26 mouse cellular contexts compared by ENCODE assay signal in the genomic region with DNA sequence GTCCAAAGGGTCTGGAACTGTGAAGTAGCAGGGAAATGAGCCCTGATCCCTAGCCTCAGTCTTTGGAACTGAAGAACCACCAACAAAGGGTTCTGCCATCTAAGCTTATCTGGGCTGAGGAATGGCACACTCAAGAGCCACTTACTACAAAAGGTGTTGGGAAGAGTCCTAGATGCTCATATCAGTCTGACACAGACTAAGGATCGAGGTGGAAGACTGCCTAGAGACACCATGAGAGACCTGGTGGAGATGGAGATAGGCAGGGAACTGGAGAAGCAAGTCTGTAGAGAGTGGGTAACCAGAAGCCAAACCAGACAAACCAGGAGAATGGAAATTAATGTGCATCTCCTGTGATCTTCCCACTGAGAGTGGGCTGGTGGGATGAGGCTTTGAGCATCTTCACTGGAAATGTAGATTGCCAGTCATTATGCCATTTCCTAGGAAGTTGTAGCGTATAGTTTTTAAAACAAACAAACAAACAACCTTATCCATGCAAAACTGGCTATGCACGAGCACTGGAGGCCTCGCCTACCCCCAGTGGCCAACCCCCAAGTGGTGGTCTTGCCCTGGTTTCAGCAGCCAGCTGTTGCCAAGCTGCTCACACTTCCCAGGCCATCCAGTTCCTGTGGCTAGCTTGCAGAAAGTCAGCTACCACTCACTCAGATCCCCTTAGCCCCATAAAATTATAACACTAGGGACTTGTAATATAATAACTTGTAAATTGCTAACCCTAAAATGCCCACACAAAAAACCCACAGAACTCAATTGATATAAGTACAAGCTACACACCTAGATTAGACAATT.
"Had no signal": no experiment of that assay in that cellular context is flagged by ENCODE, and none has a peak within 500 bp of the region (broad histone marks: within the 10 kb centered on the region; RNA-seq: fewer than 3 reads in every experiment).

No protein-coding gene starts in this region.

- DNase-seq: gastrocnemius, postnatal 14 days; gastrocnemius, postnatal 36 days; heart, adult 2 months; heart, postnatal 14 days; heart, postnatal 36 days; kidney, adult 18-20 months; kidney, adult 8-10 months; kidney, postnatal 14 days; kidney, postnatal 36 days; liver; liver, embryonic 13.5 days had no signal

- H3K9me3 ChIP-seq: heart, embryonic 13.5 days; heart, embryonic 15.5 days; hindbrain, embryonic 10.5 days; hindbrain, embryonic 12.5 days; intestine, embryonic 15.5 days; limb, embryonic 10.5 days; limb, embryonic 12.5 days; liver, embryonic 13.5 days had no signal

- H3K9ac ChIP-seq: heart, embryonic 13.5 days; heart, embryonic 15.5 days; hindbrain, embryonic 12.5 days; hindbrain, embryonic 14.5 days; intestine, embryonic 15.5 days; limb, embryonic 12.5 days; liver, embryonic 13.5 days had no signal

- H3K36me3 ChIP-seq: heart, embryonic 13.5 days; heart, embryonic 15.5 days; hindbrain, embryonic 10.5 days; hindbrain, embryonic 12.5 days; intestine, embryonic 15.5 days; limb, embryonic 10.5 days; limb, embryonic 12.5 days; liver, embryonic 13.5 days had no signal

- ATAC-seq: hindbrain, embryonic 16.5 days; inflammation-experienced regulatory T-cells, adult 6 months; intestine, embryonic 15.5 days; intestine, postnatal 0 days had no signal

- H3K4me3 ChIP-seq: heart, adult 2 months; heart, embryonic 13.5 days; heart, embryonic 15.5 days; hindbrain, embryonic 10.5 days; hindbrain, embryonic 12.5 days; intestine, embryonic 15.5 days; left cerebral cortex, adult 2 months; limb, embryonic 10.5 days; limb, embryonic 12.5 days; liver, embryonic 13.5 days had no signal

- H3K4me1 ChIP-seq: heart, embryonic 13.5 days; heart, embryonic 15.5 days; intestine, embryonic 15.5 days; limb, embryonic 10.5 days; limb, embryonic 12.5 days; liver, embryonic 13.5 days had no signal

- H3K4me2 ChIP-seq: heart, embryonic 11.5 days; heart, embryonic 13.5 days; heart, embryonic 15.5 days; hindbrain, embryonic 12.5 days; hindbrain, embryonic 14.5 days; intestine, embryonic 15.5 days; limb, embryonic 12.5 days; liver, embryonic 11.5 days; liver, embryonic 13.5 days had no signal

- H3K27me3 ChIP-seq: heart, embryonic 13.5 days; heart, embryonic 15.5 days; hindbrain, embryonic 12.5 days; intestine, embryonic 15.5 days; limb, embryonic 12.5 days; liver, embryonic 13.5 days had no signal

- H3K27ac ChIP-seq: heart, adult 2 months; heart, embryonic 13.5 days; heart, embryonic 15.5 days; hindbrain, embryonic 10.5 days; hindbrain, embryonic 12.5 days; hindbrain, embryonic 14.5 days; intestine, embryonic 15.5 days; kidney, postnatal 0 days; left cerebral cortex, adult 2 months; limb, embryonic 10.5 days; limb, embryonic 12.5 days; liver, embryonic 13.5 days had no signal
